Mouse (Mus musculus): ENCODE data around the gene Zmym4. TPM values are rescaled to one million over a fixed set of nuclear protein-coding genes. Genes with fewer than 3 reads are reported as not detected.

The Zmym4 gene
- polyA plus RNA-seq, 1 experiment from 2014 or later, result 16.6 TPM

DNA sequence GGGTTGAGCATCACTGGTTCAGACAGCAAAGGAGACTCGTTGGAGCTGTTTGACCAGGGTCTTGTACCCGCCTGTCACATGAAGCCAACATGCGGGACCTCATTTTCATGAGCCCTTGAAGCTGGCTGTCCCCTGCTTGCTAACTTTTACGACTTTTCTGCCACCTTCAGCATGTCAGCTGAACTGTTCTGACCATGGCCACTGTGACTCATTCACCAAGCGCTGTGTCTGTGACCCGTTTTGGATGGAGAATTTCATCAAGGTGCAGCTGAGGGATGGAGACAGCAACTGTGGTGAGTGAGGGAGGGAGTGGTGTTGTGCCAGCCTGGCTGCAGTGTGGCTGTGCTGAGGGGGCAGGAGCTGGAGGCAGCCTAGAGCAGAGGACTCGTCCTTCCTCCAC lies 121.0 kb downstream of the Zmym4 start:
- peaks cover 19% of the 10 kb centered on the region for H3K36me3 ChIP-seq
- no peaks in the 10 kb centered on the region for H3K9me3 ChIP-seq
- H3K4me1 ChIP-seq, result 0 out of 2 replicates have a peak, but pooled peaks cover 4% of the 10 kb centered on the region
- H3K9ac ChIP-seq, result no peak overlapping the region
- no peak overlapping the region for H3K4me2 ChIP-seq
- H3K27ac ChIP-seq, result no peak overlapping the region
- no peaks in the 10 kb centered on the region for H3K27me3 ChIP-seq (replicated peaks)
- no peak for ATAC-seq (ENCODE audit: insufficient read depth, low FRiP score, low read depth)
- 60% methylated on average over 7 of the region's 7 CpGs for WGBS
- H3K4me3 ChIP-seq (replicated peaks), result no peak overlapping the region

GRCm38 (mm10) chr4:126845664-126846063 lies 122.3 kb downstream of the Zmym4 start:
- Histone ChIP-seq H3K4me3 (replicated peaks) (no peak overlapping the region), H3K36me3 (peaks cover 22% of the 10 kb centered on the region), H3K27me3 (replicated peaks) (no peaks in the 10 kb centered on the region), H3K9me3 (no peaks in the 10 kb centered on the region), H3K4me1 (0 out of 2 replicates have a peak, but pooled peaks cover 3% of the 10 kb centered on the region), H3K4me2 (no peak overlapping the region), H3K9ac (no peak overlapping the region), H3K27ac (no peak overlapping the region)
- peak; percentile 38; the same call in 1 of the 2 replicates for ATAC-seq (ENCODE audit: insufficient read depth, low FRiP score, low read depth)
- 66% methylated on average over 4 of the region's 4 CpGs for WGBS

- Histone ChIP-seq H3K9me3 (no peaks in the 10 kb centered on the region), H3K27ac (no peak overlapping the region), H3K4me2 (no peak overlapping the region), H3K9ac (no peak overlapping the region), H3K4me1 (no peaks in the 10 kb centered on the region), H3K4me3 (replicated peaks) (no peak overlapping the region), H3K27me3 (replicated peaks) (no peaks in the 10 kb centered on the region), H3K36me3 (peaks cover 24% of the 10 kb centered on the region)
- ATAC-seq (ENCODE audit: insufficient read depth, low FRiP score, low read depth), result no peak
- WGBS, result 54% methylated on average over 3 of the region's 3 CpGs
Observed at GRCm38 (mm10) chr4:126842911-126843310, 125.0 kb downstream of the Zmym4 start.

DNA sequence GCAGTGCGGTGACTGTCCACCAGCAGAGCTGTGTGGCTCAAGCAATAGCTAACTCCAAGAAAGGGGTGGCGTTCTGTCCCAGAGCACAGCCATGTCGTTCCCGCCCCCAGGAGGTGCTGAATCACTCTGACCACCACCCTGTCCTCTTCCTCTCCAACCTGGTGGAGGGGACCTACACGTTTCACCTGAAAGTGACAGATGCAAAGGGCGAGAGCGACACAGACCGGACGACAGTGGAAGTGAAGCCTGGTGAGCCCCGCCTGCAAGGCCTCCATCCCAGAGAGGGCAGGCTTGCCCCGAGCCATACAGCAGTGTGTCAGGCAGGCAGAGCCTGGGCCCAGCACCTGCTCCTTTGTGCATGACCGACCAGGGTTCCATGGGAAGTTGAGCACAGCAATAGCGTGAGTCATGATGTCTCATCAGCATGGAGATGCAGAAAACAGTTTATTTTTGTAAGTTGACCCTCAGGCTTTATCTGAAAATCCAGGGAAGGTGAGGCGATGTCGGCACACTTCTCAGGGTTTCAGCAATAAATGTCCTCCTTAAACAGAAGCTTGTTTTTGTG lies 126.9 kb downstream of the Zmym4 start:
- ATAC-seq (ENCODE audit: insufficient read depth, low FRiP score, low read depth), result no peak
- H3K36me3 ChIP-seq, result 0 out of 2 replicates have a peak, but pooled peaks cover 9% of the 10 kb centered on the region
- no peak overlapping the region for H3K9ac ChIP-seq
- H3K4me1 ChIP-seq, result no peaks in the 10 kb centered on the region
- H3K4me2 ChIP-seq, result no peak overlapping the region
- H3K9me3 ChIP-seq, result no peaks in the 10 kb centered on the region
- WGBS, result 87% methylated on average over 15 of the region's 15 CpGs
- no peaks in the 10 kb centered on the region for H3K27me3 ChIP-seq (replicated peaks)
- no peak overlapping the region for H3K4me3 ChIP-seq (replicated peaks)
- H3K27ac ChIP-seq, result no peak overlapping the region

DNA sequence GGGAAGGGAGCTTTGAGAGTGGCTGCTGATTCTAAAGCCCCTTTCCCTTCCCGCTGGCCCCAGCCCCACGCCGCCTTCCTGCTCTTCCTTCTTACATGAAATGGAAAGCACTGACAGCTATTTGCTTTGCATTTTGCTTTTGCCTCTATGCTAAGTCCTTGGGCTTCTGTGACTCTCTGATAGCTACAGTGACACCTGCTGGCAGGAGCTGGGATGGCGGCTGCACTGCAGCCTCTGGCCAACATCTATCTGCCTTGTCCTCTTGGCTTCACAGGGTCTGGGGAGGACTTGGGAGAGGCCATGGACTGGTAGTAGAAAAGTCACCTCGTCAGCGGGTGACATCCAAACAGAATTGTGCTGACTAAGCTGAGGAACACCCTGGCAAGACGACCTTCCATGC lies 128.1 kb downstream of the Zmym4 start:
- no peaks in the 10 kb centered on the region for H3K27me3 ChIP-seq (replicated peaks)
- 0 out of 2 replicates have a peak, but pooled peaks cover 12% of the 10 kb centered on the region for H3K36me3 ChIP-seq
- H3K9ac ChIP-seq, result no peak overlapping the region
- H3K9me3 ChIP-seq, result no peaks in the 10 kb centered on the region
- ATAC-seq (ENCODE audit: insufficient read depth, low FRiP score, low read depth), result peak; percentile 28; the same call in 1 of the 2 replicates
- no peak overlapping the region for H3K4me3 ChIP-seq (replicated peaks)
- H3K4me2 ChIP-seq, result no peak overlapping the region
- H3K4me1 ChIP-seq, result no peaks in the 10 kb centered on the region
- no peak overlapping the region for H3K27ac ChIP-seq
- WGBS, result 18% methylated on average over 7 of the region's 7 CpGs

DNA sequence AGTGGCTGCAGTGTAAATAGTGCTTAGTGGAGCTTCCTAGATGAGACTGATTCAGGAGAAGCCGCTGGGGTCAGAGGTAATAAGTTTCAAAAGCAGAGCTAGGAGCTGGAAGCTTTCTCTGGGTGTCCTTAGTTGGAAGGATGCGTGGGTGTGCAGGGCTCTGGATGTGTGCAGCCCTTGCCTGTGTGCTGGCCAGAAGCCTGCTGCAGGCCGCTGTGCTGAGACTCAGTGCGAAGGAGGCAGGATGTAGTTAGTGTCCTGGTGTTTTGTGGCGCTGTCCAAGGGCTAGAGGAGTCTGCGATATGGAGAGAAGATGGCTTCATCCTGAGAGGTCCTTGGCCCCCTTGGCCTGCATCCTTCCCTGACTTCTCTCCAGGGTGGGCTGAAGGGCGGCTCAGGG lies 129.1 kb downstream of the Zmym4 start:
- no peaks in the 10 kb centered on the region for H3K9me3 ChIP-seq
- 83% methylated on average over 7 of the region's 7 CpGs for WGBS
- H3K27ac ChIP-seq, result no peak overlapping the region
- H3K4me2 ChIP-seq, result no peak overlapping the region
- H3K4me1 ChIP-seq, result no peaks in the 10 kb centered on the region
- H3K9ac ChIP-seq, result no peak overlapping the region
- no peak overlapping the region for H3K4me3 ChIP-seq (replicated peaks)
- 0 out of 2 replicates have a peak, but pooled peaks cover 12% of the 10 kb centered on the region for H3K36me3 ChIP-seq
- no peaks in the 10 kb centered on the region for H3K27me3 ChIP-seq (replicated peaks)
- ATAC-seq (ENCODE audit: insufficient read depth, low FRiP score, low read depth), result no peak

- Histone ChIP-seq H3K27me3 (replicated peaks) (no peaks in the 10 kb centered on the region), H3K27ac (no peak overlapping the region), H3K4me2 (no peak overlapping the region), H3K36me3 (0 out of 2 replicates have a peak, but pooled peaks cover 6% of the 10 kb centered on the region), H3K9ac (no peak overlapping the region), H3K4me3 (replicated peaks) (no peak overlapping the region), H3K4me1 (no peaks in the 10 kb centered on the region), H3K9me3 (no peaks in the 10 kb centered on the region)
- no peak for ATAC-seq (ENCODE audit: insufficient read depth, low FRiP score, low read depth)
- WGBS, result 97% methylated on average over 5 of the region's 5 CpGs
Observed at GRCm38 (mm10) chr4:126831122-126831521, 136.8 kb downstream of the Zmym4 start.

- no peak for ATAC-seq (ENCODE audit: insufficient read depth, low FRiP score, low read depth)
- 88% methylated on average over 5 of the region's 5 CpGs for WGBS
Observed at GRCm38 (mm10) chr4:126823917-126824316, 144.0 kb downstream of the Zmym4 start.

DNA sequence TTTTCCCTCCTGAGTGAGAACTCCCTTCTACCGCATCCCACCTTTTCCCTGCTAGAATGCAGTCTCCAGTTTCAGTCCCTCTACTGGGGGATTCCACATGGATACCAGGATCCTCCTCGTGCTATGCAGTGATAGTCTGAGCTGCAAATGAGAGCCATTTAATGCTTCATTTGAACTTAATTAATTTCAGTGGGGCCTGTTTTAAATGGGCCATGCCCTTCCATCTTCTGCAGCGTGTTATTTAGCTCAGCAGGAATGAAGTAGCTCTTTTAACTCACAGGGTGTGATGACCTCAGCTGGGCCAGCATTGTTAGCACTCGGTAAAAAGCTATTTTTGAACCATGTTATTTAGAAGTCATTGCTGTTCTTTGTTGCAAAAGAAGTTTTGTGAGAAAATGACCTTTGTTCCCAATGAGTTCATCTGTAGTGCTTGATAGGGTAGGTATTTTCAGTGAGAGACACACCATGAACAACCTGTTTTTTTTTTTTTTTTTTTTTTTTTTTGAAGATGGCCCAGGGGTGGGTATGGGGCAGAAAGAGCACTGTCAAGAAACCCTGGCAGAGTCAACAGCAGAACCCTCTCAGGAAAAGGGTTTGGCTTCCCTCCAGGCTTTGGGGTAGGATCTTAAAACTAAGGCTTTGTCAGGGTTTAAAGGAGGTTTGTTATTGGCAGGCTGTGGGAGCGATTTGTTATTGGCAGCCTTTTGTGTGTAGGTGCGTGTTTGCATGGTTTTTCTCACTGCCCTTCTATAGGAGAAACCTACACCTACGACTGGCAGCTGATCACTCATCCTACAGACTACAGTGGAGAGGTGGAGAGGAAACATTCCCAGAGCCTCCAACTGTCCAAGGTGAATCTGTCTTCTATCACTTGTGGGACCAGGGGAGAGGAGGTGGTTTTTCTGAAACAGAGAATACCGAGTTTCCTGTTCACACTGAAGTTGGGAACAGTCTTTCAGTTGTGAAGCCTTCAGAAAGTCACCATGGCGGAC lies 144.7 kb downstream of the Zmym4 start:
- Histone ChIP-seq H3K4me3 (replicated peaks) (no peak overlapping the region), H3K27ac (no peak overlapping the region), H3K4me1 (no peaks in the 10 kb centered on the region), H3K9ac (no peak overlapping the region), H3K36me3 (0 out of 2 replicates have a peak, but pooled peaks cover 4% of the 10 kb centered on the region), H3K4me2 (no peak overlapping the region), H3K27me3 (replicated peaks) (no peaks in the 10 kb centered on the region), H3K9me3 (no peaks in the 10 kb centered on the region)
- WGBS, result 77% methylated on average over 9 of the region's 9 CpGs
- no peak for ATAC-seq (ENCODE audit: insufficient read depth, low FRiP score, low read depth)

More at GRCm38 (mm10) chr4:126823917-126824316, 144.0 kb downstream of the Zmym4 start:
- Histone ChIP-seq H3K27ac (no peak overlapping the region), H3K9ac (no peak overlapping the region), H3K27me3 (replicated peaks) (no peaks in the 10 kb centered on the region), H3K36me3 (0 out of 2 replicates have a peak, but pooled peaks cover 4% of the 10 kb centered on the region), H3K9me3 (no peaks in the 10 kb centered on the region), H3K4me1 (no peaks in the 10 kb centered on the region), H3K4me2 (no peak overlapping the region), H3K4me3 (replicated peaks) (no peak overlapping the region)

DNA sequence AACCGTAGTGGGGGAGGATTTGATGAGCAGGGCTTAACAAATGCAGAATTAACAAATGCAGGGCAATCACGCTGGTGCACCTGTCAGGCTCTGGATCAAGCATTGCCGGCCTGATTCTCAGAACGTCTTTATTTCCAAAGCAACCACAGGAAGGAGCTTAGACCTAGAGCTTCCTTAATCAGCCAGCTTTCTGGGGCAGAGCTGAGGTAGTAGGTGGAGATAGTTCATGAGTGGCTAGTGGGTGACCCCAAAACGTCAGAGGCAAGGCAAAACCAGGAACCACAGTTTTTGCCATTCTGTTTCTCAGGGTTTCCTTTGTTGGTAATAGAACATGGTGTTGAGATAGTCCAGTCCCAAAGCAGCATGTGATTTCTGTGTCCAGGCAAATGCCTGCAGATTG lies 153.1 kb downstream of the Zmym4 start:
- Histone ChIP-seq H3K27ac (no peak overlapping the region), H3K4me2 (no peak overlapping the region), H3K4me3 (replicated peaks) (no peak overlapping the region), H3K9ac (no peak overlapping the region), H3K4me1 (no peaks in the 10 kb centered on the region), H3K9me3 (no peaks in the 10 kb centered on the region), H3K36me3 (0 out of 2 replicates have a peak, but pooled peaks cover 10% of the 10 kb centered on the region), H3K27me3 (replicated peaks) (no peaks in the 10 kb centered on the region)
- ATAC-seq (ENCODE audit: insufficient read depth, low FRiP score, low read depth), result no peak
- WGBS, result 72% methylated on average over 5 of the region's 5 CpGs

DNA sequence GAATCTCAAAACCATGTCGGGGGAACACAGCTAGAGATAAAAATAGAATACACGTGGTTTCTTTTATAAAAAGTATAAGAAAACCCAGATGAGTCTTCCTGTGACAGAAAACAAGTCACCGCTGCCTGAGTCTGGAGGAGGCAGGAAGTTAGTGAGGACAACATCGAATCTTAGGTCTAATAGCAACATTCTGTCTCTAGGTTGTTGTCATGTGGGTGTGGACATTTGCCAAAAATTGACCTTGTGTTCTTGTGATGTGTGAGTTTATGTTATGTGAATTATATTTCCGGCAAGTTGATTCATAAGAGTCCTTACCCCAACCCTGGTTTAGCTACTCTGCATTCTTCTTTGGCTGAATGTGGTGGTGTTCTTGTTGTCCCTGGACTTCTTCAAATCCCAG lies 154.7 kb downstream of the Zmym4 start:
- ATAC-seq (ENCODE audit: insufficient read depth, low FRiP score, low read depth), result no peak
- 70% methylated on average over 5 of the region's 5 CpGs for WGBS
- H3K4me1 ChIP-seq, result no peaks in the 10 kb centered on the region
- no peaks in the 10 kb centered on the region for H3K27me3 ChIP-seq (replicated peaks)
- no peak overlapping the region for H3K4me2 ChIP-seq
- H3K36me3 ChIP-seq, result 0 out of 2 replicates have a peak, but pooled peaks cover 9% of the 10 kb centered on the region
- H3K4me3 ChIP-seq (replicated peaks), result no peak overlapping the region
- H3K27ac ChIP-seq, result no peak overlapping the region
- H3K9me3 ChIP-seq, result no peaks in the 10 kb centered on the region
- H3K9ac ChIP-seq, result no peak overlapping the region
